Mouse (Mus musculus) left cerebral cortex, adult 9 months (tissue): ENCODE data around the gene Il1r2.
A peak's percentile ranks its signal among the peaks of the same experiment; 100 is the strongest.

Experiments
- DNase-seq, 2 experiments: peaks; one replicate each; pipeline ENCODE4 v3.0.0; 2022; ENCODE audit warnings: low spot score in 2 of 2

Gene Il1r2

GRCm38 (mm10) chr1:40073779-40074178, at the start of gene Il1r2:
TSS of gene Il1r2 (plus strand) at chr1:40074079.
- DNase-seq = no peak

GRCm38 (mm10) chr1:40024554-40025320, 49.1 kb upstream of the Il1r2 start:
- peak in 1 of 2 experiments; percentile 35 for DNase-seq

DNA sequence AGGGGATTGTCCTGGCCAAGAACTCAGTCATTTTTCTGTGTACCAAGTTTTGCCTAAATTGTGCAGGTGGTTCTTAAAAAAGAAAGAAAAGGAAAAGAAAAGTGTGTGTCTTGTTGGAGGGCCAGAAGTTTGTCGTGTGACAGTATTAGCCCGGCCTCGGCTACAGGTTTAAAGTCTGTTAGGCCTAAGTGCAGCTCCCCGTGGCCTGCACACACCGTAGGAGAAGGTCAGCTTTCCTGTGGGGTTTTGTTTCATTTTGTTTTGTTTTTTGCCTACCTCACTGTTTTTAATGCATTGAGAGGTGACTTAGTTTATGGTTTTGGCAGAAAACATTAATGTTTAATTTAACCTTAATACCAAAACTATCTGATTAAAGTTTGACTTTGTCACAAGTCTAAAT, 48.5 kb upstream of the Il1r2 start:
- DNase-seq = no peak

DNA sequence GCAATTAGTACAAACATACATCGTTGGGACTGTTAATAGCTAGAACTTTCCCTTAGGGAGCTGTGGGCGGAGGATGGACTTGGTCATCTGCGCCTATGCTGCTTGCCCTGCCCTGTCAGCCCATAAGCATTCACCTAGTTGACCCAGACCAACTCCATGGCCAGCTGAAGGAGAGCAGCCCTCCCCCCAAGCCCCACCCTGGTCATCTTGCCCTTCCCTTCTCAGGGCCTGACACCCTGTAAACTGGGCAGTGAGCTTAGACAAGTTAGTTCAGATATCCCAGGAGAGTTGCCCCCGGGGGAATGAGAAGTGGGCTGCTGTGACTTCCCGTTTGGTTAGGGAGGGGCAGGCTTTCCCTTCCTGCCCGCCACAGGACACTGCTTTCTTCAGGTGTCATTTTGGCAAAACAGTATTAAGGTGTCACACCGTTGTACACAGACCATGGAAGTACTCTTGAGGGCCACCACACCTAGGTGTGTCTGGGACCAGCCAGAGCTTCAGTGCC, 46.7 kb upstream of the Il1r2 start:
- DNase-seq = no peak

DNA sequence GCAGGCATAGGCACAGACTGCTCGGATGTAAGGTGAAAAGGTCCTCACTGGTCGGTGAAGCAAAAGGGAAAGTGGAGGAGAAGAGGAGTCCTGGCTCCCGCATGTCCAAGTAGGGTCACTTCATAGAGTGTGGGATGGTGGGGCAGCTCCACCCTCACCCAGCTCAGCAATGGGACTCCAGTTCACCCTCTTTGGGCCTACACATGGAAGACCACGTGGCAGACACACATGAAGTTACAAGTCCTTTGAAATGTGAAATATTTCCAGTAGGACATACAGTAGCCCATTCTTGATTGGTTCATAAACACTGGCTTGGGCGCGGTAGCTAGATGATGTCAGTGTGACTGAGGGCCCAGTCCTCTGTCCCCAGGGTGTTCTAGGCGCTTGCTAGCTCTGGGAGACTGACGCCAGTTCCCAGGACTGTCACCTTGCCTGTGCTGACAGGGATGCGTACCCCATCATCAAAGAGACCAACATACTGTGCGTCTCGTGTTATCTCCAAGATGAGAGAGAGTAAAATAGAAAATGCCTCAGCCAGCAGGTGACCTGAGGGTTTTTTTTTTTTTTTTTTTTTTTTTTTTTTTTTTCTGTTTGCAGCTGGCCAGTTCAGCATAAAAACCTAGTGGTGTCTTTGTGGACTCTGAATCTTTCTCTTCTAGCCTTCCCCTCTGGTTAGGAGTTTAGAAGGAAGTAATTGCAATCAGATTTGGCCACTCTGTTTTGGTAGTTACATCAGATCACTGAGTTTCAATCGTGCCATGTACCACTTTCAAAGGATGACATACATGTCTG, 45.5 kb upstream of the Il1r2 start:
- DNase-seq = no peak

GRCm38 (mm10) chr1:40029597-40029996, 44.3 kb upstream of the Il1r2 start:
- no peak for DNase-seq

GRCm38 (mm10) chr1:40030287-40030975, 43.4 kb upstream of the Il1r2 start:
- DNase-seq = no peak

GRCm38 (mm10) chr1:40030976-40031356, 42.9 kb upstream of the Il1r2 start:
- DNase-seq = no peak

GRCm38 (mm10) chr1:40031626-40032025, 42.3 kb upstream of the Il1r2 start:
- DNase-seq = no peak

DNA sequence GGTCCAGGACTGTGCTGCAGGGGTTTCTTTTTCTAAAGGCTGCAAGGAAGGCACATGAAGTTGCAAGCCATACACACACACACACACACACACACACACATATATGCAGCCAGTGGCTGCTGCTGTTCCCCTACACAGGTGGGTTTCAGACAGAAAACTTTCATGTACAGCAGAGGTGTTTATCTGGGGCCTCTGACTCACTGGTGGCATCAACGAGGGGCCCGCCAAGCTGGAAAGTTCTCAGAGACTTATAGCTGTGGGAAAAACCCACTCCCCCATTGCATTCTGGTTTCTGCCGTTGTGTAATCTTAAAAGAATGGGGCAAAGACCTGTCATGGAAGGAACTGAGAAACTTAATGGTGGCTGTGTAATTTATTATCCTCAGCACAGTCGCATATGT, 40.6 kb upstream of the Il1r2 start:
- DNase-seq = no peak

DNA sequence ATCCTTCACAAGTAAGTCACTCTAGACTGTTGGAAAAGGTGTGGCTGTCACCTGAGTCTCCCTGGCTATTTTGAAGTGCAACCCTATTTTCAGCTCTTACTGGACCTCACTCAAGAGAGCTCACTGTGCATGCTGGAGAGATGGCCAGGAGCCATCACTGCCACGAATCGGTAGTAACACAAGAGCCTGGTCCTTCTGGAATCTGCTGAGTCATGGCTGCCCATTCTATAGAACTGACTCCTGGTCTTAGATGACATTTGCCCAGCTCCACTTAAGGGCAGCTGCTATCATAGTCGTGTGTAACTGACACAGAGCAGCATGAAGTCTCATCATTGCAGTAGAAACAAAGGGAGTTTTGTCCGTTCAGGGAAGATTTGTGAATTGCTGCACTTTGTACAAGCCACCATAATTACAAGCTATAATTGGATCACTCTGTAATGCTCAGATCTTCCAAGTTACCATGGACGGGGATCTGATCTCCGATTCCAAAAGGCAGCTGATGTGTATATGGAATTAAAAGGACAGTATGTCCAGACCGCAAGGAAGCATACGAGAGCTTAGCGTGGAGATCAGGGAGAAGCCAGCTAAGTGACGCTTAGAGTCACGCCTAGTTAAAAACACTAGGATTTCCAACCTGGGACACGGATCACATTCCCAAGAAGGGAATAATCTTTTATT, 40.0 kb upstream of the Il1r2 start:
- DNase-seq = no peak

DNA sequence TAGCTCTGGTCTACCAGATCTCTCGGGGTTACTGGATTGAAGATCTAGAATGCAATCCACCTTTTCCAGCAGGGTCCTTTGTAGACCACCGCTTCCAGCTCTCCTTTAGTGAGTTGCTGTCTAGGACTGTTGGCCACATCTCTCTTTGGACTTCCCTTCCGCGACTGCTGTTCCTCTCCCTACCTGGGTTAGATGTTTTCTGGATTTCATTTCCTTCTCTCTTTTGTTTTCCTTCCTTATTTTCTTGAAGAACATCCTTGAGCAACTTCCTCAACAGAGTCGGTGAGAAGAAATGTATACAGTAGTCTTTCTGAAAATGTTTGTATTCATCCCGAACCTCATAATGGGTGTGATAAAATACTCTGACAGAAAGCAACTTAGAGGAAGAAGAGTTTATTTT, 36.0 kb upstream of the Il1r2 start:
- DNase-seq = no peak

DNA sequence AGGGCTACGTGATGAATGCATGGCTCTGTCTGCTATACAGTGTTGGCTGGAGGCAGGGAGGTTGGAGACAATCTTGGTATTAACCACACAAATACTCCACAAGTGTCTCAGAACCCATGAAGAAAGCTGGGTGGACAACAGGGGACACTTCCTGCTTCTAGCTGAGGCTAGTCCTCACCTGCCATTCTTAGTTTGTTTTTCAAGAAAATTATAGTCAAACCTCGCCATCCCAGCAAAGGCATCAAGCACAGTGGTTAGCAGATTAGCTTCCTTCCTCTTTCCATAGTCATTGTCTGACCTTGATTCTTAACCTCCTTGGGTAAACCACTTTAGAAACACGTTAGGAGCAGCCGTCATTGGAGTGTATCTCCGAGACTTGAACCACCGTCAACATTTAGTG, 28.2 kb upstream of the Il1r2 start:
- no peak for DNase-seq

DNA sequence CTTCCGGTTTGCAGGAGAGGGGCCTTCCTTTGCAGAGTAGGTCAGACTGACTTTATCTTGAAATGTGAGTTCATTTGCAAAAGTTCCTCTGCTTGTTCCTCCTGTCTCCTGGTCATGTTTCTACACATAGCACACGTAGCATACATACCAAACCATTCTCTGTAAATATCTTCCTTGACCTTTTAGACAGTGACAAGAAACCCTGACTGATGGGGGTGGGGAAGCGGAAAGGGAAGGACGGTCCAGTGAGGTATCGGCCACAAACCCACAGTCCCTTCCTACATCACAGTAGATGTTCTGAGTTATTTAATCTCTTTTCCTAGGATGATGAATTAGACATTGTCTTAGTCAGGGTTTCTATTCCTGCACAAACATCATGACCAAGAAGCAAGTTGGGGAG, 27.3 kb upstream of the Il1r2 start:
- no peak for DNase-seq

DNA sequence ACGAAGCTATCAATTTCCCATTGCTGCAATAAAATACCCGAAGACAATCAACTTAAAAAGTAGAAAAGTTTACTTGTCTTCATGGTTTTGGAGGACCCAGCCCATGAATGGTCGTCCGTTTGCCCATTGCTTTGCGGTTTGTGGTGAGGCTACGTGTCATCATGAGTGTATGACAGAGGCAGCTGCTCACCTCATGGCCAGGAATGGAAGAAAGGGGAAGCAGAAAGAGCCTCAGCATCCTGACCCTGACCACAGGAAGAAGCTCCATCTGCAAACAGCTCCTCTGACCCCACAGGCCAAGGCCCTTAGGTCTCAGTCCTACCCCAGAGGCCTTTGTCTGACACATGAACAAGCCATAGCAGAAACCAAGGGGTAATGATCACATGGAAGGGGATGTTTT, 22.7 kb upstream of the Il1r2 start:
- no peak for DNase-seq

DNA sequence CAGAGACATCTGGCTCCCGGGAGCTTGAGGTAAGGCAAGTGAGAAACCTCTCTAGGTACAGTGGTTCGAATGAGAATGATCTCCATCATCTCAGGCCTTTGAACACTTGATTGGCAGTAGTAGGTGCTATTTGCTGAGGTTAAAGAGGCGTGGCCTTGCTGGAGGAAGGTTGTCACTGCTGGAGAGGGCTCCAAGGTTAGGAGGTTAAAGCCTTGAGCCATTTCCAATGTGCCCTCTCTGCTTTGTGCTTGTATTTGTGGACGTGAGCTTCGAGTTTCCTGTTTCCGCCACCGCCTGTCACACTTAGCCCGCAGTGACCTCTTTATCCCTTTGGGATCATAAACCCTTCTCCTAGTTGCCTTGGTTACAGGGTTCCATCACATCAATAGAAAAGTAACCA, 21.7 kb upstream of the Il1r2 start:
- no peak for DNase-seq

- DNase-seq = no peak
Observed at GRCm38 (mm10) chr1:40053071-40053470, 20.8 kb upstream of the Il1r2 start.

GRCm38 (mm10) chr1:40055051-40055450, 18.8 kb upstream of the Il1r2 start:
- no peak for DNase-seq

DNA sequence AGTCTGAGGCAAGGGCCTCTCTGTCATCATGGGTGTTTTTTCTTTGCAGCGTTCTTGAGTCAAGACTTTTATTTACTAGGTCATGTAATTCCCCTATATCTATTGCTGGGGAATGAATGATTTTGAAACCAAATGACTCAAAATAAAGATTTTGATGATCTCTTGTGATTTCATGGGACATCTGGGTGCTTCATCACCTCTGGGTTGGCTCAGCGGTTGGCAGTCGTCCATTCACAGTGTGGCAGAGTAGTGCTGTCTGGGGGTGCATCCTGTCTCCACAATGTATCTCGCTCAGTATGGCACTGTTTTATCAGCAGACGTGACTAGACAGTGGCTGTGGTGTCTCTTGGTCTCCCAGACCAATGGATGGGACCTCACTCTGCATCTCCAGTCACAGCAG, 17.9 kb upstream of the Il1r2 start:
- no peak for DNase-seq

- no peak for DNase-seq
Observed at GRCm38 (mm10) chr1:40057351-40057750, 16.5 kb upstream of the Il1r2 start.

GRCm38 (mm10) chr1:40058013-40058412, 15.9 kb upstream of the Il1r2 start:
- no peak for DNase-seq
